16 mouse cellular contexts compared by ENCODE assay signal in genomic region chr4:97973064-97973463, GRCm38 (mm10).
"Had no signal": no experiment of that assay in that cellular context is flagged by ENCODE, and none has a peak within 500 bp of the region (broad histone marks: within the 10 kb centered on the region; RNA-seq: fewer than 3 reads in every experiment).

No protein-coding gene starts in this region.

- H3K9ac ChIP-seq: limb, embryonic 12.5 days; limb, embryonic 15.5 days; liver, embryonic 14.5 days; liver, postnatal 0 days; lung, embryonic 15.5 days had no signal

- H3K9me3 ChIP-seq: limb, embryonic 12.5 days; limb, embryonic 15.5 days; lung, embryonic 15.5 days had no signal

- ATAC-seq: liver, postnatal 0 days had no signal

- DNase-seq: kidney, adult 11 months; kidney, postnatal 14 days; layer of hippocampus, adult 9-11 months; liver, postnatal 0 days; lung, postnatal 14 days; lung, postnatal 4 days; midbrain, embryonic 14.5 days; thymus, adult 18-20 months; thymus, postnatal 36 days had no signal

- H3K27me3 ChIP-seq: limb, embryonic 12.5 days; limb, embryonic 15.5 days; lung, embryonic 15.5 days had no signal

- H3K4me3 ChIP-seq: layer of hippocampus, adult 2 months; limb, embryonic 12.5 days; limb, embryonic 15.5 days; lung, embryonic 15.5 days had no signal

- H3K4me2 ChIP-seq: limb, embryonic 12.5 days; limb, embryonic 15.5 days; liver, embryonic 11.5 days; lung, embryonic 15.5 days; midbrain, embryonic 11.5 days had no signal

- H3K36me3 ChIP-seq: limb, embryonic 15.5 days; lung, embryonic 15.5 days had no signal

- H3K27ac ChIP-seq: limb, embryonic 12.5 days; limb, embryonic 15.5 days; liver, embryonic 14.5 days had no signal
